Mouse (Mus musculus): ENCODE data around the gene 9930021J03Rik.
A peak's percentile ranks its signal among the peaks of the same experiment; 100 is the strongest.

Gene 9930021J03Rik

DNA sequence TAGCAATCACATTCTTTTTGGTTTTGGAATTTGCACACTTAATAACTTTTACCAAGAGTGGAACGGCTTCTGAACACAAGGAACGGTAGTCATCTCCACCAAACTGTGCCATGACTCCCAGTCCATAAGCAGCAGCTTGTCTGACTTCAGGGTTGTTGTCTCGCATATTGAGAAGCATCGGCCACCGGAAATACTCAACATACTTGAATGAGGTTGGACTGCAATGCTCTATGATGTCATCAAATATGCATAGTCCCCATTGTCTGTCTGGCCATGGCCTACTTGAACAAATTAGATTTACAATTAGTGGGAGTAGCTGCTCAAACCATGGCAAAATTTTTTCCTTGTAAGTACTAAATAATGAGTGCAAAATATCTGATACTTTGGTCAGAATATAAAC is 4.2 kb upstream of the 9930021J03Rik start:
- DNase-seq (ENCODE audit: low spot score in 2 of 2) = no peak

- DNase-seq (ENCODE audit: low spot score in 2 of 2) = peak; percentile 69 to 78
Observed at GRCm38 (mm10) chr19:29805101-29805916, 480 bp downstream of the 9930021J03Rik start.

DNA sequence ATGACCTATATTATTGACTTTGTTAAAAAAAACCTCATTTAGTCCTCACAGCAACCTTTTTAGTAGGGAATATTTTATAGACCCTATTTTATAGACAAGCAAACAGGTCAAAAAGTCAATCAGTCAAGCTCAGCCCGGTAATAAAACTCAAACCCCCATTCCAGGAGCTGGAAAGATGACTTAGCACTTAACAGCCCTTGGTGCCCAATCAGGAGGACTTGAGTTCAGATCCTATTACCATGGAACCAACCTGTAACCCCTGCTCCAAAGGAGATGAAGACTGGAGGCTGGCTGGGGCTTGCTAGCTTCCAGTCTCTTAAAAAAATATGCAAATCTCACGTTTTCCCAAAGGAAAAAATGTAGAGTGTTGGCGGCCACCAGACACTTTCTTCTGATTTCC is 1.8 kb downstream of the 9930021J03Rik start:
- no peak for DNase-seq (ENCODE audit: low spot score in 2 of 2)

GRCm38 (mm10) chr19:29797371-29797770 is 8.4 kb downstream of the 9930021J03Rik start:
- DNase-seq (ENCODE audit: low spot score in 2 of 2) = no peak

DNA sequence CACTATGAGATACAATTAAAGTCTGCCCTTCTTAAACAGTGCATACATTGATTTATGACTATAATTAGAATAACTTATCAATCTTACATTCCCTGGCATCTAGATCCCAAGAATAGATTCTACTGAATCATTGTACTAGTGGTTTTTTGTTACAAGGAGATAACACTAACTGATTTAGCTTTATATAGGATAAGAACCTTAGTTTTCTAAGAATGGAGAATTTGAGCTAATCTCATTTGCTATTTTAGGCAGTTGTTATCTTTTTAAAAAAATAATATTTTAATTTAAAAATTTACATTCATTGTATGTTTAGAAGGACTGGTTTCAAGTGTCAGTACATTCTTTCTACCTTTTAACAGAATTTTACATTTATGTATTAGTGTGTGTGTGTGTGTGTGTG is 17.8 kb downstream of the 9930021J03Rik start:
- no peak for DNase-seq (ENCODE audit: low spot score in 2 of 2)

DNA sequence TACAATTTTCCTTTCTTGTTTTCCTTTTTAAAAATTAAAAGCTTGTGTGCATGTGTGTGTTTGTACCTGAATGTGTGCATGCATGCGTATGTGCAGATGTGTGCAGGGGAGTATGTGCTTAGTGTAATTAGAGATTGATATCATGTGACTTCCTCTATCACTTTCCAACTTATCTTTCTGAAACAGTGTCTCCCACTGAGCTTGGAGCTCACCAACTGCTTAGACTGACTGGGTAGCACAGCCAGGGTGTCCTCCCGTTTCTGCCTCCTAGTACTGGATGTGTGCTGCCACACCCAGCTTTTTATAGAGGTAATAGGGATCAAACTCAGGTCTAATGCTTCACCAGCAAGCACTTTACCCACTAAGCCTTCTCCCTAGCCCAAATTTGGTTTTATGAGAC is 22.9 kb downstream of the 9930021J03Rik start:
- DNase-seq (ENCODE audit: low spot score in 2 of 2) = no peak

DNA sequence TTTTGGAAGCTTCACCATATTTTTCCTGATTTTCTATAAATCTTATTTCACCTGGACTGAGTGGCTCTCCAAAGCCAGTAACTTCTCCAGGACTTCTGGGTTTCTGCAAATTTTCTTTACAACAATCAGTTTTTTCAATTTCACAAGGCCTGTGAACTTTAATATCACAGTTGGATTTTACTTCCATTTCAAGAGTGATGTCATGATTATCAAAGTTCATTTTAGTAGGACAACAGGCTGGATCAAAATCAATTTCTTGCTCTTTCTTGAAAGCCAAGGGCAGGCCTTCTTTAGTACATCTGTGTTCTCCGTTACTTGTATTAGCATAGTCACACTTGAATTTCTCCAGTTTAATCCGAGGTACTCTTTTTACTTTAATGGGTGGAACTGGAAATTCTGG is 51.9 kb downstream of the 9930021J03Rik start:
- no peak for DNase-seq (ENCODE audit: low spot score in 2 of 2)

- no peak for DNase-seq (ENCODE audit: low spot score in 2 of 2)
Observed at GRCm38 (mm10) chr19:29750994-29751393, 54.8 kb downstream of the 9930021J03Rik start.

DNA sequence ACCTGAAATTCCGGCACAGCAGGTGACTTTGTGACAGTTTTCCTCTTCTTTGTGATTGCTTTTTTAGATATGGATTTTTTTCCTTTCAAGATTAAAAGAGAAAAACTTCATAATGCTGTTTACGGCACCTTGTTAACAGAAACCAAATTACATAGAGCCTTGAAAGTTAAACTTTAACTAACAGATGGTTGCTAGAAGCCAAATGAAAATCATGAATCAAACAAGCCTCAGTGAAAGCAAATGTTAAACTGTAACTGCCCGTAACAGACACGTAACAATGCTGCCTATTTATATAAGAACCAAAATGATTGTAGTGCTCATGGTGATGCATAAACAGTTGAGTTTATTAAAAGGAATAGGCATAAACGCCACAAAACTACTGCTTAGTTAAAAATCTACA is 62.3 kb downstream of the 9930021J03Rik start:
- no peak for DNase-seq (ENCODE audit: low spot score in 2 of 2)

- DNase-seq (ENCODE audit: low spot score in 2 of 2) = no peak
Observed at GRCm38 (mm10) chr19:29740661-29741060, 65.1 kb downstream of the 9930021J03Rik start.

GRCm38 (mm10) chr19:29739608-29740007 is 66.2 kb downstream of the 9930021J03Rik start:
- DNase-seq (ENCODE audit: low spot score in 2 of 2) = no peak

GRCm38 (mm10) chr19:29735421-29735820 is 70.4 kb downstream of the 9930021J03Rik start:
- no peak for DNase-seq (ENCODE audit: low spot score in 2 of 2)

- no peak for DNase-seq (ENCODE audit: low spot score in 2 of 2)
Observed at GRCm38 (mm10) chr19:29718476-29718875, 87.3 kb downstream of the 9930021J03Rik start.

DNA sequence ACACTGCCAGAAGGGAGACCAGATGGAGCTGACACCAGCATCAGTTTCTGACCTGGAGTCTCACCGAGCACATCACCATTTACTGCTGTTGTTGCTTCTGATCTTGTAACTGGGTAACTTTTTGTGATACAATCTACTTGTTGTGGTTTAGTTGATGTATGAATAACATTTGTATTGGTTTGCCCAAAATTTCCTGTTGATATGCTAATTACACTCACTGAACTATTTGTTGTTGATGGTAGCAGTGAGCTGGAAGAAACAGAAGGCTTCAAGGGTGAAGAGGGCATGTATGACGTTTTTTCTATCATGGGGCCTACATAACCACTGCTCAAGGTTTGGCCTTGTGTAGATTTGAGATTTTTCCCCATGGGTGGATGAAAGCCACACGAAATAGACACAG is 87.9 kb downstream of the 9930021J03Rik start:
- no peak for DNase-seq (ENCODE audit: low spot score in 2 of 2)

- no peak for DNase-seq (ENCODE audit: low spot score in 2 of 2)
Observed at GRCm38 (mm10) chr19:29713451-29713850, 92.3 kb downstream of the 9930021J03Rik start.

DNA sequence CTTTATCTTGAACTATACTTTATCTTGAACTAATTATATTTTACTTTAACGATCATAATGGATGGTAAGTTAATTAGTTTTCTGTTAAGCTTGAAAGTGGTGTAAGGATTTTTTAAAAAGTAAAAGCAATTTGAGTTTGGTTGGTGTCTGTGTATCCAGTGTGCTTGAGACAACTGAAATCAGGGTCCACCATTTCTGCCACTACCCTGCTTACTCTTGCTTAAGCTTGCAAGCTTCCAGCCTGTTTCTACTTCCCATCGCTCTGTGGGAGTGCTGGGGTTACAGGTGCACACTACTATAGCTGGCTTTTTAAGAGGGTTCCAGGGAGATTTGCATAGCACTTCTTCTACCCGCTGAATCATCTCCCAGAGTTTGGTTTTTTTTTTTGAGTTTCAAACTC is 96.3 kb downstream of the 9930021J03Rik start:
- DNase-seq (ENCODE audit: low spot score in 2 of 2) = no peak

GRCm38 (mm10) chr19:29708461-29708860 is 97.3 kb downstream of the 9930021J03Rik start:
- DNase-seq (ENCODE audit: low spot score in 2 of 2) = no peak

DNA sequence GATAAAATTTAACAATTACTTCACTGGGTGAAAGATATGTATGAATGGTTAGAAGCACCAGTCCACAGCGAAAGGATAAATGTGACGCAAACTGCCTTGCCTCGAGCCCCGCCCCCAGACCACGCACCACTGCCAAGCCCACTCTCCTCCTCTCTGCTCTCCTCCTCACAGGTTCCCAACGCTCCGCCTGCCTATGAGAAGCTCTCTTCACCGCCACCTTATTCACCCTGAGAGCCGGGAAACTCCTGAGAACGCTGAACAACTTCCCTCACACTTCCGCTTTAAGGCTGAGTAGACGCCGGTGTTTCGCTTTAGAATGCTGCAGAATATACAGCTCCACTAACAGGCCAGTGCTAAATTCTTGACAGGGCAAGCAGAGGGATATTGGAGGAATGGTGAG is 97.8 kb downstream of the 9930021J03Rik start:
- DNase-seq (ENCODE audit: low spot score in 2 of 2) = no peak

- no peak for DNase-seq (ENCODE audit: low spot score in 2 of 2)
Observed at GRCm38 (mm10) chr19:29707314-29707898, 98.4 kb downstream of the 9930021J03Rik start.

DNA sequence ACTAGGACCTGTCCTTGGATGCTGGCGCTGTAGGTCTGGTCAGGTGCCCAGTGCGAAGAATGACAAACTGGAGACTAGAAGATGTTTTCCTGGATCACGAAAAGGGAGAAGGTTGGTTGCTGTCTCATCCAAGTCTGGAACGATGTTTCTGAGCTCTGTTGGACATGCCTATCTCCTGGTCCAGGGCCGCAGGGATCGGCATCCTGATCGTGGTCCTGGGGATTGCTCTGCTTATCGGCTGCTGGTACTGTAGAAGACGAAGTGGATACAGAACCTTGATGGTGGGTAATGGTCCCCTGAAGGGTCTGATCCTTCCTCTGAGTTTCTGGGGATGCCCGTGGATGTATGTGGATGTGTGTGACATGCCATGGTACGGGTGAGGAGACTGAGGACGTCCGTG is 101.4 kb downstream of the 9930021J03Rik start:
- DNase-seq (ENCODE audit: low spot score in 2 of 2) = no peak

DNA sequence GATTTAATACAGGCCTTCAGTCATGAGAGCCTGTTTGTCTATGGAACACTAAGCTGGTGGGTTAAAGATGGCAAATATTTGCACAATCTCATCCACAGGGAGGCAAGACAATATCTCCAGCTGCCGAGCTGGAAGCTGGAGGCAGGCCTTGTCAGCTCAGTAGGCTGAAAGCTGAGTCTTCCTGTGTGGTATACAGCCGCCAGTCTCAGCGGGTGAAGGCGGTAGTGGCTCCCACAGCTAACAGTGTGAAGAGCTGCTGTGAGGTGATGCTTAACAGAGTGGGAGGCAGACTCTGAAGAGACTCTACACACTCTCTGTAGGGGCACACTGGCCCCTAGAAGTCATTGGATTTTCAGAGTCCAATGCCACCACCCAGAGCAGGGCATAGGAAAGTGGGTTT is 104.1 kb downstream of the 9930021J03Rik start:
- DNase-seq (ENCODE audit: low spot score in 2 of 2) = no peak

GRCm38 (mm10) chr19:29697245-29697874 is 108.4 kb downstream of the 9930021J03Rik start, which contains the start of gene Mlana:
Mlana (plus strand) TSS chr19:29697824.
- no peak for DNase-seq (ENCODE audit: low spot score in 2 of 2)

DNA sequence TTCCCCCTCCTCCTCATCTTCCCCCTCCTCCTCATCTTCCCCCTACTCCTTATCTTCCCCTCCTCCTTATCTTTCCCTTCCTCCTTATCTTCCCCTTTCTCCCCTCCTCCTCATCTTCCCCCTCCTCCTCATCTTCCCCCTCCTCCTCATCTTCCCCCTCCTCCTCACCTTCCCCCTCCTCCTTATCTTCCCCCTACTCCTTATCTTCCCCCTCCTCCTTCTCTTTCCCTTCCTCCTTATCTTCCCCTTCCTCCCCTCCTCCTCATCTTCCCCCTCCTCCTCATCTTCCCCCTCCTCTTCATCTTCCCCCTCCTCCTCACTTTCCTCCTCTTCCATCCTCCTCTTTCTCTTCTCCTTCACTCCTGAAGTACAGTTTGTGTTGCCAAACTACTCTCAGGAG is 108.9 kb downstream of the 9930021J03Rik start:
- DNase-seq (ENCODE audit: low spot score in 2 of 2) = no peak
